ENCODE assay signal across 8 mouse cellular contexts in genomic region chr9:123480253-123480921, GRCm38 (mm10). TPM values are rescaled to one million over a fixed set of nuclear protein-coding genes. Genes with fewer than 3 reads are reported as not detected.
DNase-seq lines count a peak whose midpoint lies in the region; ATAC-seq lines count a peak whose summit lies in the region.

No protein-coding gene starts in this region.

- H3K27ac ChIP-seq in liver, embryonic 13.5 days, result peak overlapping the region; percentile 91

- H3K4me2 ChIP-seq in liver, embryonic 13.5 days, result peak overlapping the region; percentile 95

- H3K9me3 ChIP-seq in liver, embryonic 13.5 days (replicated peaks), result no peaks in the 10 kb centered on the region

- WGBS in liver, embryonic 13.5 days (ENCODE audit: insufficient replicate concordance), result 66% methylated on average over 18 of the region's 18 CpGs

- H3K4me1 ChIP-seq in liver, embryonic 13.5 days (replicated peaks), result peaks cover 74% of the 10 kb centered on the region

- peaks cover 51% of the 10 kb centered on the region for H3K36me3 ChIP-seq in liver, embryonic 13.5 days

- intact Hi-C loops in heart, postnatal 10 days (cut with DNase I), result no loop called here

- peak overlapping the region; percentile 88 for H3K9ac ChIP-seq in liver, embryonic 13.5 days

- no peak for ATAC-seq in liver, embryonic 13.5 days (ENCODE audit: low read depth)

- H3K27me3 ChIP-seq in liver, embryonic 13.5 days, result peaks cover 2% of the 10 kb centered on the region; the same call in 1 of the 2 replicates

- peak; percentile 53 to 59 for DNase-seq in spleen, adult 18-20 months
- DNase-seq in spleen, adult 12 weeks (ENCODE audit: low spot score), result no peak
- peak; percentile 39 to 47 for DNase-seq in heart, postnatal 10 days
- DNase-seq in liver, embryonic 13.5 days, result peak; percentile 18
- peak; percentile 41 for DNase-seq in naive thymus-derived CD4-positive, alpha-beta T cell, adult 2 months (ENCODE audit: low read depth)
- no peak for DNase-seq in right cerebral cortex, adult 18-20 months
- DNase-seq in right cerebral cortex, postnatal 4 days, result no peak
- DNase-seq in adrenal gland, adult 8-10 months, result no peak

- peak overlapping the region; percentile 81 for H3K4me3 ChIP-seq in liver, embryonic 13.5 days (replicated peaks)

RNA-seq across cellular contexts. Expression of gene Limd1, which starts 1.9 kb away (rescaled TPM):
- 10 to 100 TPM; 49.6 to 53.5 TPM for total RNA-seq in heart, postnatal 10 days (2021)
- 21.5 and 25.8 TPM in 2 replicates for polyA plus RNA-seq in liver, embryonic 13.5 days (2015; fragmentation: Nextera tagmentation; extraction: Ambion mirVana)
- 10 to 100 TPM; 31.3 to 33.8 (median 31.9) TPM for total RNA-seq in adrenal gland, adult 8-10 months (2022)

RNA-seq across cellular contexts. Expression of gene Sacm1l, which starts 49.2 kb away (rescaled TPM):
- 10 to 100 TPM; 43.5 to 45.3 TPM for total RNA-seq in heart, postnatal 10 days (2021)
- polyA plus RNA-seq in liver, embryonic 13.5 days (2015; fragmentation: Nextera tagmentation; extraction: Ambion mirVana), result 27.3 and 37.3 TPM in 2 replicates
- 100 to 1,000 TPM in 1 of 4 experiments, 10 to 100 TPM in 3; 80.8 to 101 (median 85.6) TPM for total RNA-seq in adrenal gland, adult 8-10 months (2022)

Comparison
In these comparisons a context has a peak if more than half of its experiments do, and no peak if none do; other contexts are left out.
1. DNase-seq: peak in spleen, adult 18-20 months (2 of 2), heart, postnatal 10 days (2 of 2), liver, embryonic 13.5 days (single experiment) and naive thymus-derived CD4-positive, alpha-beta T cell, adult 2 months (single experiment); none in spleen, adult 12 weeks (single experiment), right cerebral cortex, adult 18-20 months (single experiment), right cerebral cortex, postnatal 4 days (single experiment) and adrenal gland, adult 8-10 months (single experiment).